Mouse (Mus musculus): ENCODE results near the gene Gm9833. TPM values are rescaled to one million over a fixed set of nuclear protein-coding genes. Genes with fewer than 3 reads are reported as not detected.
A peak's percentile ranks its signal among the peaks of the same experiment; 100 is the strongest.
"Not testable (repeated sequence)": the region's sequence is repeated elsewhere in the genome, so short reads cannot be mapped to it uniquely, and the experiment has no call there.

Gm9833 gene
- 9.1 and 10.0 TPM in 2 replicates for polyA plus RNA-seq (2014; fragmentation: Nextera tagmentation; extraction: Ambion mirVana)

DNA sequence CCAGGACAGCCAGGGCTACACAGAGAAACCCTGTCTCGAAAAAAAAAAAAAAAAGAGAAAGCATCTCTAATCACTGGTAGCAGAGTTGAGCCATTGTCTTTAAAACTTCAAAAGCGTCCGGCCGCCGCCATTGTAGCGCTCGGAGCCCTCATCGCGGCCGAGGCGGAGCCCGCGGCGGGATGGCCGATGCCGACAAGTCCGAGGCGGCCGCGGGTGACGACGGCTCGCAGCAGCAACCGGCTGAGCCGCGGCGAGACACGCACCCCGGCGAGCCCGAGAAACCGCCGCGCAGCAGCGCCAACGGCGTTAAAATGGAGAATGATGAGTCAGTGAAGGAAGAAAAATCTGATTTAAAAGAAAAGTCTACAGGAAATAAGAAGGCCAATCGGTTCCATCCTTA lies at the start of gene Gm9833:
Gene Gm9833 (plus strand): TSS at position 117 of the 400 bp plus-strand sequence.
- peak; percentile 55; the same call in 1 of the 2 replicates for ATAC-seq (ENCODE audit: insufficient read depth, low FRiP score, low TSS enrichment)
- H3K27me3 ChIP-seq (ENCODE audit: control insufficient read depth, insufficient read depth, low read length); H3K9me3 ChIP-seq (ENCODE audit: control insufficient read depth, low read length): not testable (repeated sequence)

DNA sequence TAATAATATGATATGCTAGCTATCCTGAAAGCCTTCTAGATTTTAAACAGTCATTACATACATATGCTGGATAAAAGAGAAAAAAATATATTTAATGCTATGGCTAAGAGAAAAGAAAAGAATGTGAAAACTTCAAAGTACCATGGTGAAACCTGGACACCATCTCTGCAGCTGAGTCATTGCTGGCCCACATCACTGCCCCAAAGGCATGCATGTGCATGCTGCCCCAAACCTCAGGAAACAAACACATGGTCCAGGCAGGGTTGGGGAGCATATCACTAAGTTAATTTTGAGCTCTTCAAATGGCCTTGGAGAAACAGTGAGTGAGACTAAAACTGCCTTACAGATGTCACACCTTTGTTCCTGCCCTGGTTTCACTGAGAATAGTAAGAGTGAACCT lies 17.8 kb upstream of the Gm9833 start:
- no peaks in the 10 kb centered on the region for H3K4me1 ChIP-seq (ENCODE audit: control insufficient read depth, insufficient read depth, low read length)
- no peaks in the 10 kb centered on the region for H3K9me3 ChIP-seq (ENCODE audit: control insufficient read depth, low read length)
- H3K27ac ChIP-seq (ENCODE audit: low read depth, low read length), result no peak overlapping the region
- no peak overlapping the region for H3K4me3 ChIP-seq (ENCODE audit: low read depth, low read length)
- ATAC-seq (ENCODE audit: insufficient read depth, low FRiP score, low TSS enrichment) (no peak), DNase-seq (ENCODE audit: low spot score) (no peak)
- H3K27me3 ChIP-seq (ENCODE audit: control insufficient read depth, insufficient read depth, low read length), result no peaks in the 10 kb centered on the region
- no peak overlapping the region for H3K9ac ChIP-seq (ENCODE audit: low read length)
- H3K36me3 ChIP-seq (ENCODE audit: control insufficient read depth, insufficient read depth, low read length), result no peaks in the 10 kb centered on the region
- H3K4me2 ChIP-seq (ENCODE audit: low read depth), result no peak overlapping the region

More for the DNA sequence above, at the start of gene Gm9833:
- H3K4me3 ChIP-seq (ENCODE audit: low read depth, low read length); H3K9ac ChIP-seq (ENCODE audit: low read length); H3K27ac ChIP-seq (ENCODE audit: low read depth, low read length); H3K4me1 ChIP-seq (ENCODE audit: control insufficient read depth, insufficient read depth, low read length); DNase-seq (ENCODE audit: low spot score); H3K36me3 ChIP-seq (ENCODE audit: control insufficient read depth, insufficient read depth, low read length): not testable (repeated sequence)
- WGBS, result 19% methylated on average over 29 of the region's 38 CpGs
- H3K4me2 ChIP-seq (ENCODE audit: low read depth), result 0 out of 2 replicates have a peak within 1 kb of the TSS, but pooled peaks have one; percentile 7

DNA sequence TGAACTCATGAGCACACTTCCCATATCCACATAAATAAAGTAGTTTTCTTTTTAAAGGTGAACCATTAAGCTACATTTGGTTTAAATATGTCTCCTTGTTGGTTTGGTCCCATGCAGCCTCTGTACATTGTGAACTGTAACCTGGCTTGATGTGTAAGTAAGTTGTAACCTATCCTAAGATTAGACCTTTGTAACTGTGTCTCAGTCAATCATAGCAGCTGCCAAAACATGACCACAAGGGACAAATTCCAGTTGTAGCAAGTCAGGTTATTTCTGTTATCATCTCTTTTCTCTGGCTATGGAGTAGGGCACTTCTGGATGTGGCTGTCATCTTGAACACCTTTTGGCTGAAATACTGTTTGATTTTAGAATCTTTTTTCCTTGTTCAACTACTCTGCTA lies 12.1 kb upstream of the Gm9833 start:
- Histone ChIP-seq H3K4me3 (ENCODE audit: low read depth, low read length) (no peak overlapping the region), H3K9ac (ENCODE audit: low read length) (no peak overlapping the region), H3K4me2 (ENCODE audit: low read depth) (no peak overlapping the region), H3K27me3 (ENCODE audit: control insufficient read depth, insufficient read depth, low read length) (no peaks in the 10 kb centered on the region), H3K4me1 (ENCODE audit: control insufficient read depth, insufficient read depth, low read length) (no peaks in the 10 kb centered on the region), H3K36me3 (ENCODE audit: control insufficient read depth, insufficient read depth, low read length) (no peaks in the 10 kb centered on the region), H3K27ac (ENCODE audit: low read depth, low read length) (no peak overlapping the region), H3K9me3 (ENCODE audit: control insufficient read depth, low read length) (no peaks in the 10 kb centered on the region)
- ATAC-seq (ENCODE audit: insufficient read depth, low FRiP score, low TSS enrichment) (no peak), DNase-seq (ENCODE audit: low spot score) (no peak)

DNA sequence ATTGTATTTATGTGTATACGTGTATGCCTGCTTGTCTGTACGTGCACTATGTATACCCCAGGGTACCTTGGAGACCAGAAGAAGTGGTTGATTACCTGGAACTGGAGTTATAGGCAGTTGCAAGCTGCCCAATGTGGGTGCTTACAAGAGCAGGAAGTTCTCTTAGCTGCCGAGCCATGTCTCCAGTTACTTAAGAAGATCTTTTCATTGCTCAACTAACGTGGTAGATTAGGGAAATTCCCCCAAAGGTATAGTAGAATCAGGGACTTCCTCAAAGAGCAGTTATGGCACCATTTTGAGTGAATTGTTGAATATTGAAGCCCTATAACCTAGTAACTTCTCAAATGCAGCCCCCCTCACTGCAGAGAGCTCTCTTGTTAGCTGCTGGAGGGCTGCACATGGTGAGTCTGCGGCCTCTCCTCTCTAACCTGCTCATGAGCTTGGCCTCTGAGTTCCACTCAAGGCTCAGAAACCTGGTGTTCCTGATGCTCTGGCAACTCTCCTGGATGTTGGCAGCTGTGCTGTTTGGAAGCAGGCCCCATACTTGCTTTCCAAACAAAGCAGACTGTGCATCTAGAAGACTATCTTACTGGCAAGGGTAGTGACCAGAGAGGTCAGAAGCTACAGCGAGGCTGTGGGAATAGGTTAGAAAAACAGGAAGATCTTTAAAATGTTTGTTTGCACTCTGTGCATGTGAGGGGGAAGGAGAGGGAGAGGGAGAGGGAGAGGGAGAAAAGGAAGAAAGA lies 10.6 kb upstream of the Gm9833 start:
- 81% methylated on average over 6 of the region's 6 CpGs for WGBS

DNA sequence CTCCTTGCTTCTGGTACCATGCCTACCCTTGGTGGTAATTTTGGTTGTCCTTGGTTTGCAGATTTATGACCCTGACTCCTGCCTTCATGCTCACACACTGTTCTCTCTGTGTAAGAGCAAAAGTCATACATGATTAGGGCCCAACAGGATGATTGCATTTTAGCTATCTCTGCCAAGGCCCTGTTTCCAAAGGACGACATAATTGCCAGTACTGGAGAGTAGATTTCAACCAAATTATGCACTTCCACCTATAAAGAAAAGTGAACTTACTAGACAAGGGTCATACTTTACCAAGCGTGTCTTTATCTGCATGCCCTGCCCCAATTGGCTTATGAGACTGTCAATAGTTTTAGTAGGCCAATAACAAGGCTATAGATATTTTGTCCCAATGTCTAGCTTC lies 9.8 kb upstream of the Gm9833 start:
- no peaks in the 10 kb centered on the region for H3K4me1 ChIP-seq (ENCODE audit: control insufficient read depth, insufficient read depth, low read length)
- no peaks in the 10 kb centered on the region for H3K27me3 ChIP-seq (ENCODE audit: control insufficient read depth, insufficient read depth, low read length)
- ATAC-seq (ENCODE audit: insufficient read depth, low FRiP score, low TSS enrichment) (no peak), DNase-seq (ENCODE audit: low spot score) (no peak)
- H3K27ac ChIP-seq (ENCODE audit: low read depth, low read length), result no peak overlapping the region
- H3K9me3 ChIP-seq (ENCODE audit: control insufficient read depth, low read length), result no peaks in the 10 kb centered on the region
- H3K36me3 ChIP-seq (ENCODE audit: control insufficient read depth, insufficient read depth, low read length), result no peaks in the 10 kb centered on the region
- H3K4me2 ChIP-seq (ENCODE audit: low read depth), result no peak overlapping the region
- no peak overlapping the region for H3K9ac ChIP-seq (ENCODE audit: low read length)
- no peak overlapping the region for H3K4me3 ChIP-seq (ENCODE audit: low read depth, low read length)
- 82% methylated on average over 2 of the region's 2 CpGs for WGBS

More for the DNA sequence above, 10.6 kb upstream of the Gm9833 start:
- H3K4me2 ChIP-seq (ENCODE audit: low read depth), result no peak overlapping the region
- H3K9ac ChIP-seq (ENCODE audit: low read length), result no peak overlapping the region
- no peaks in the 10 kb centered on the region for H3K36me3 ChIP-seq (ENCODE audit: control insufficient read depth, insufficient read depth, low read length)
- H3K27ac ChIP-seq (ENCODE audit: low read depth, low read length), result no peak overlapping the region
- no peak overlapping the region for H3K4me3 ChIP-seq (ENCODE audit: low read depth, low read length)
- no peaks in the 10 kb centered on the region for H3K27me3 ChIP-seq (ENCODE audit: control insufficient read depth, insufficient read depth, low read length)
- no peaks in the 10 kb centered on the region for H3K9me3 ChIP-seq (ENCODE audit: control insufficient read depth, low read length)
- no peaks in the 10 kb centered on the region for H3K4me1 ChIP-seq (ENCODE audit: control insufficient read depth, insufficient read depth, low read length)
- DNase-seq (ENCODE audit: low spot score), result no peak
- ATAC-seq (ENCODE audit: insufficient read depth, low FRiP score, low TSS enrichment), result no peak

DNA sequence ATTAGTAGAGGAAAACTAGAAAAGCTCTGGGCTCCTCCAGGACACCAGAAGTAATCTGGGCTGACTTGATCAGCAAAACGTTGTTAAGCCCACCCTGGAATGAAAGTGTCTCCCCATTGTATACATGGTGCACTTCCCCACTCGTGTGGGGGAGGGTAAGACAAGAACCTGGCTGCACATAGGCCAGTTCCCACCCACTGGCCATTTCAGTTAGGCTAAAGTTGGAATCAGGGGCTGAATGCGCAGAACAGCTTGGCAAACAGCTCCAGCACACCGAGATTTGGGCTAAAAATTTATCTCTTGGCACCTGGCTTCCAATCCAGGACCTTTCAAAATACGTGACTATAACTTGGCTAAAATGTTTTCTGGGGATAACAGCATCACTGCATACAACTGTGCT lies 6.6 kb upstream of the Gm9833 start:
- H3K9ac ChIP-seq (ENCODE audit: low read length), result no peak overlapping the region
- no peak overlapping the region for H3K27ac ChIP-seq (ENCODE audit: low read depth, low read length)
- DNase-seq (ENCODE audit: low spot score), result no peak
- 79% methylated on average over 5 of the region's 5 CpGs for WGBS
- H3K9me3 ChIP-seq (ENCODE audit: control insufficient read depth, low read length), result no peaks in the 10 kb centered on the region
- no peak overlapping the region for H3K4me2 ChIP-seq (ENCODE audit: low read depth)
- no peaks in the 10 kb centered on the region for H3K36me3 ChIP-seq (ENCODE audit: control insufficient read depth, insufficient read depth, low read length)
- no peaks in the 10 kb centered on the region for H3K27me3 ChIP-seq (ENCODE audit: control insufficient read depth, insufficient read depth, low read length)
- no peak overlapping the region for H3K4me3 ChIP-seq (ENCODE audit: low read depth, low read length)
- no peaks in the 10 kb centered on the region for H3K4me1 ChIP-seq (ENCODE audit: control insufficient read depth, insufficient read depth, low read length)
- ATAC-seq (ENCODE audit: insufficient read depth, low FRiP score, low TSS enrichment), result no peak

DNA sequence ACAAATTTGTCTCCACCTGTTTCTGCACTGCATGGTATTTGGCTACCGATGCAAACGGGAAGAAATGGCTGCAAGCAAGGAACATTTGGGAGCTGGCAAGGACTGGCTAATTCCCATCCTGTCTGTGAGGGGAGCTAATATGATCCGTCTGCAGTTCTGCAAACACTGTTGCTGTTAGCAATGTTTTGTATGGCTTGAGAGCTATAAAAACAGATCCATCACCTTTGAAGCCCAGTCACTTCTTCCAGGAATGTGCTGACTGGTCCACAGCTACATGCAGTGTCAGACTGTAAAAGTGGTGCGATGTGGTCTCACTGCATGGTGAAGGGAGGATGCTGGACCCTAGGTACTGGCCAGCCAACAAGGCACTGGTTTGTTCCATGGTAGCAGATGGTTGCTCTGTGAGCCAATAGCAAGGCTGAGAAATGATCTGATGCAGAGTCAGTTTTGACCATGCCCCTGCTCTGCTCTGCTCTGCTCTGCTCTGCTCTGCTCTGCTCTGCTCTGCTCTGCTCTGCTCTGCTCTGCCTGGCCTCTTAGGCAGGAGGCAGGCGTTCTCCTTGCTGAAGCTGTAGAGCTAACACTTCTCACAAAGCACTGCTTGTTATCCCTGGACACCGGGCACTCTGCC lies 5.9 kb upstream of the Gm9833 start:
- no peak for DNase-seq (ENCODE audit: low spot score)
- 59% methylated on average over 6 of the region's 6 CpGs for WGBS
- H3K9ac ChIP-seq (ENCODE audit: low read length), result no peak overlapping the region

DNA sequence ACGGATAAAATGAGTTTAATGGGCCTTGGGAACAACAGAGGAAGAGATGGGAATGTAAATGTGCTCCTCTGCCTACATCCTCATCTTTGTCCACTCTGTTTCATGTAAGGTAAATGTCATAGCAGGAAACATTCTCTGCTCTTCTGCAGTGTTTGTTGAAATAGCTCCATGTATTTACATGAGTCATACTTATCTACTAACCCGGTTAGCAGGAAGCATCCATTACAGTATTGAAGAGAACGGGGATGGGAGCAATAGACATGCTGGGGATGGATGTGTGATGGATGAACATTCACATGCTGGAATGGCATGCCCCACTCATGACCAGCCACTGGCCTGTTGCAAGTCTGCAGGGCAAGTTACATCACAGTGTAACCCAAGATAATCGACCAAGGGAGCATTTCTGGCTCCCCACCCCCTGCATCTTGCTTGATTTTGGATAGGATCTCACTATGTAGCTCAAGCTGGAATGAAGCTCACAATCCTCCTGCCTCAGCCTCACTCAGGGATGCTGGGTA lies 5.3 kb upstream of the Gm9833 start:
- no peak overlapping the region for H3K4me2 ChIP-seq (ENCODE audit: low read depth)
- WGBS, result 68% methylated on average over 4 of the region's 4 CpGs
- ATAC-seq (ENCODE audit: insufficient read depth, low FRiP score, low TSS enrichment), result no peak
- H3K4me3 ChIP-seq (ENCODE audit: low read depth, low read length), result no peak overlapping the region
- no peaks in the 10 kb centered on the region for H3K4me1 ChIP-seq (ENCODE audit: control insufficient read depth, insufficient read depth, low read length)
- no peaks in the 10 kb centered on the region for H3K9me3 ChIP-seq (ENCODE audit: control insufficient read depth, low read length)
- no peaks in the 10 kb centered on the region for H3K27me3 ChIP-seq (ENCODE audit: control insufficient read depth, insufficient read depth, low read length)
- H3K27ac ChIP-seq (ENCODE audit: low read depth, low read length), result no peak overlapping the region
- H3K36me3 ChIP-seq (ENCODE audit: control insufficient read depth, insufficient read depth, low read length), result no peaks in the 10 kb centered on the region
- DNase-seq (ENCODE audit: low spot score), result no peak
- no peak overlapping the region for H3K9ac ChIP-seq (ENCODE audit: low read length)

More for the DNA sequence above, 5.9 kb upstream of the Gm9833 start:
- no peaks in the 10 kb centered on the region for H3K9me3 ChIP-seq (ENCODE audit: control insufficient read depth, low read length)
- ATAC-seq (ENCODE audit: insufficient read depth, low FRiP score, low TSS enrichment), result no peak
- H3K4me3 ChIP-seq (ENCODE audit: low read depth, low read length), result no peak overlapping the region
- no peak overlapping the region for H3K27ac ChIP-seq (ENCODE audit: low read depth, low read length)
- no peaks in the 10 kb centered on the region for H3K27me3 ChIP-seq (ENCODE audit: control insufficient read depth, insufficient read depth, low read length)
- H3K4me1 ChIP-seq (ENCODE audit: control insufficient read depth, insufficient read depth, low read length), result no peaks in the 10 kb centered on the region
- no peak overlapping the region for H3K4me2 ChIP-seq (ENCODE audit: low read depth)
- no peaks in the 10 kb centered on the region for H3K36me3 ChIP-seq (ENCODE audit: control insufficient read depth, insufficient read depth, low read length)

DNA sequence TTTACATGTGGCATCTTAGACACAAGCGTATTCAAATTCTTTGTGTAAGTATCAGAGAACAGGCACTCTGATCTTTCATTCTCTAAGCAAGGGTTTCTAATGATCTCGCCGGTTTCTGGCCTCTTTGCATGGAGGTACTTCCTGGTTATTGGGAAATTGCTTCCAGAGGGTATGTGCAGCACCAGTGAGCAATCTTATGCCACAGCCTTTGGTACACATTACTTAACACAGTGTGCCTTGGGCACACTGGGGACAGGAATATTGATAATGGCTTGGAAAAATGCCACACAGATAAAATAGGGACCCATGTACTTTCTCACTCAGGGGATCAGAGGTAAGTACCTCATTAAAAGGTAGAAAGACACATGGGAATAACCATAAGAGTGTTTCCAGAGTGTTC lies 3.8 kb upstream of the Gm9833 start:
- H3K4me2 ChIP-seq (ENCODE audit: low read depth), result no peak overlapping the region
- H3K4me1 ChIP-seq (ENCODE audit: control insufficient read depth, insufficient read depth, low read length), result no peaks in the 10 kb centered on the region
- no peaks in the 10 kb centered on the region for H3K27me3 ChIP-seq (ENCODE audit: control insufficient read depth, insufficient read depth, low read length)
- WGBS, result 90% methylated on average over 3 of the region's 3 CpGs
- H3K9me3 ChIP-seq (ENCODE audit: control insufficient read depth, low read length), result no peaks in the 10 kb centered on the region
- H3K36me3 ChIP-seq (ENCODE audit: control insufficient read depth, insufficient read depth, low read length), result no peaks in the 10 kb centered on the region
- no peak overlapping the region for H3K4me3 ChIP-seq (ENCODE audit: low read depth, low read length)
- no peak overlapping the region for H3K27ac ChIP-seq (ENCODE audit: low read depth, low read length)
- ATAC-seq (ENCODE audit: insufficient read depth, low FRiP score, low TSS enrichment) (no peak), DNase-seq (ENCODE audit: low spot score) (no peak)
- no peak overlapping the region for H3K9ac ChIP-seq (ENCODE audit: low read length)

Measured in neural tube, embryonic 11.5 days (tissue).